Mouse (Mus musculus): ENCODE data around the gene Gm4969. TPM values are rescaled to one million over a fixed set of nuclear protein-coding genes. Genes with fewer than 3 reads are reported as not detected.

Gene Gm4969
- total and polyA plus RNA-seq, 3 experiments: not detected

- H3K4me3 ChIP-seq (ENCODE audit: control insufficient read depth in 1 of 2, insufficient read depth in 1 of 2, low read depth in 2 of 2, low read length in 2 of 2): no peak overlapping the region
- no peak overlapping the region for H3K9ac ChIP-seq (ENCODE audit: control insufficient read depth, low read depth, low read length, poor library complexity, severe bottlenecking)
- H3K79me2 ChIP-seq (ENCODE audit: control insufficient read depth, insufficient read depth, low read length, poor library complexity): no peaks in the 10 kb centered on the region
- H3K9me3 ChIP-seq (replicated peaks; ENCODE audit: insufficient read depth, low read length): no peaks in the 10 kb centered on the region
- H3K36me3 ChIP-seq (ENCODE audit: control insufficient read depth in 1 of 2, insufficient read depth in 2 of 2, low read length in 2 of 2): peaks cover 0 to 5% of the 10 kb centered on the region in 2 experiments; a peak in 2 of 4 replicates
- TF ChIP-seq KAT2A (conservative IDR thresholded peaks at IDR 0.05; ENCODE audit: low read depth, low read length) (no peak), JUND (IDR thresholded peaks at IDR 0.05; ENCODE audit: low read depth, low read length) (no peak), NELFE (IDR thresholded peaks at IDR 0.05; ENCODE audit: low read depth, low read length) (no peak), ZC3H11A (IDR thresholded peaks at IDR 0.05; ENCODE audit: low read depth, low read length) (no peak), USF2 (IDR thresholded peaks at IDR 0.05; ENCODE audit: borderline replicate concordance in 1 of 2, insufficient read depth in 1 of 2, low read depth in 1 of 2, low read length in 2 of 2) (no peak), ZMIZ1 (IDR thresholded peaks at IDR 0.05; ENCODE audit: low read depth, low read length) (no peak), EP300 (IDR thresholded peaks at IDR 0.05; ENCODE audit: low read depth in 1 of 2, low read length in 2 of 2) (no peak), MYB (IDR thresholded peaks at IDR 0.05; ENCODE audit: low read depth, low read length) (no peak)
- no peaks in the 10 kb centered on the region for H3K27me3 ChIP-seq (ENCODE audit: control insufficient read depth in 1 of 2, insufficient read depth in 2 of 2, low read length in 2 of 2)
- H3K4me1 ChIP-seq (ENCODE audit: control insufficient read depth in 1 of 2, insufficient read depth in 2 of 2, low read length in 2 of 2): peaks cover 3 to 20% of the 10 kb centered on the region in 2 experiments; a peak in 3 of 4 replicates
- DNase-seq (ENCODE audit: low read depth, low spot score): no peak
- no peak overlapping the region for H3K27ac ChIP-seq (ENCODE audit: control insufficient read depth, low read depth, low read length)
Observed at GRCm38 (mm10) chr7:19160115-19160514, 41.9 kb upstream of the Gm4969 start.

- H3K9me3 ChIP-seq (replicated peaks; ENCODE audit: insufficient read depth, low read length): no peaks in the 10 kb centered on the region
- H3K27me3 ChIP-seq (ENCODE audit: control insufficient read depth in 1 of 2, insufficient read depth in 2 of 2, low read length in 2 of 2): no peaks in the 10 kb centered on the region
- H3K36me3 ChIP-seq (ENCODE audit: control insufficient read depth in 1 of 2, insufficient read depth in 2 of 2, low read length in 2 of 2): peaks cover 0 to 5% of the 10 kb centered on the region in 2 experiments; a peak in 2 of 4 replicates
- TF ChIP-seq TAL1 (IDR thresholded peaks at IDR 0.05; ENCODE audit: low read length) (no peak), MAFK (IDR thresholded peaks at IDR 0.05; ENCODE audit: borderline replicate concordance, low read depth, low read length) (no peak), NRF1 (IDR thresholded peaks at IDR 0.05; ENCODE audit: insufficient read depth, low read depth, low read length, poor library complexity, severe bottlenecking) (no peak), ZC3H11A (IDR thresholded peaks at IDR 0.05; ENCODE audit: low read depth, low read length) (no peak), MYC (IDR thresholded peaks at IDR 0.05; ENCODE audit: low read depth, low read length) (no peak), EP300 (IDR thresholded peaks at IDR 0.05; ENCODE audit: low read depth in 1 of 2, low read length in 2 of 2) (no peak), BHLHE40 (IDR thresholded peaks at IDR 0.05; ENCODE audit: borderline replicate concordance, low read depth, low read length) (no peak), POLR2A (IDR thresholded peaks at IDR 0.05; ENCODE audit: control insufficient read depth in 1 of 2, insufficient read depth in 1 of 2, low read depth in 1 of 2, low read length in 2 of 2, poor library complexity in 1 of 2) (no peak), TBP (IDR thresholded peaks at IDR 0.05; ENCODE audit: low read depth, low read length) (no peak), CHD1 (IDR thresholded peaks at IDR 0.05; ENCODE audit: low read depth, low read length) (no peak), POLR2AphosphoS2 (IDR thresholded peaks at IDR 0.05; ENCODE audit: low read length) (no peak), MEF2A (IDR thresholded peaks at IDR 0.05; ENCODE audit: extremely low read depth, insufficient replicate concordance, low read depth, low read length, poor library complexity, severe bottlenecking) (no peak), ZMIZ1 (IDR thresholded peaks at IDR 0.05; ENCODE audit: low read depth, low read length) (no peak), ZKSCAN1 (IDR thresholded peaks at IDR 0.05; ENCODE audit: low read depth, low read length) (no peak), SMC3 (IDR thresholded peaks at IDR 0.05; ENCODE audit: low read depth, low read length) (no peak)
- no peak overlapping the region for H3K9ac ChIP-seq (ENCODE audit: control insufficient read depth, low read depth, low read length, poor library complexity, severe bottlenecking)
- no peaks in the 10 kb centered on the region for H3K79me2 ChIP-seq (ENCODE audit: control insufficient read depth, insufficient read depth, low read length, poor library complexity)
- peaks cover 3 to 13% of the 10 kb centered on the region in 2 experiments; a peak in 3 of 4 replicates for H3K4me1 ChIP-seq (ENCODE audit: control insufficient read depth in 1 of 2, insufficient read depth in 2 of 2, low read length in 2 of 2)
- no peak for DNase-seq (ENCODE audit: low read depth, low spot score)
- no peak overlapping the region for H3K27ac ChIP-seq (ENCODE audit: control insufficient read depth, low read depth, low read length)
- H3K4me3 ChIP-seq (ENCODE audit: control insufficient read depth in 1 of 2, insufficient read depth in 1 of 2, low read depth in 2 of 2, low read length in 2 of 2): no peak overlapping the region
Observed at GRCm38 (mm10) chr7:19159411-19159810, 41.2 kb upstream of the Gm4969 start.
